Mouse (Mus musculus) small intestine, adult 2 months (tissue): ENCODE data around the gene Wnk2.

ENCODE experiments used
- CTCF ChIP-seq: fragments of 200-500 bp; IDR thresholded peaks from 2 replicates; pipeline ENCODE4 v1.5.1; 2012; ENCODE audit warnings: low read depth, mild to moderate bottlenecking, control low read depth, inconsistent platforms, low read length, moderate library complexity, mixed read lengths; ENCODE audit not compliant: insufficient replicate concordance, insufficient read length; ENCODE audit errors: extremely low read depth
- POLR2A ChIP-seq: fragments of 200-500 bp; IDR thresholded peaks from 2 replicates; pipeline ENCODE4 v1.6.1; 2012; ENCODE audit warnings: low read depth, mild to moderate bottlenecking, control low read depth, inconsistent platforms, low read length, moderate library complexity

DNA sequence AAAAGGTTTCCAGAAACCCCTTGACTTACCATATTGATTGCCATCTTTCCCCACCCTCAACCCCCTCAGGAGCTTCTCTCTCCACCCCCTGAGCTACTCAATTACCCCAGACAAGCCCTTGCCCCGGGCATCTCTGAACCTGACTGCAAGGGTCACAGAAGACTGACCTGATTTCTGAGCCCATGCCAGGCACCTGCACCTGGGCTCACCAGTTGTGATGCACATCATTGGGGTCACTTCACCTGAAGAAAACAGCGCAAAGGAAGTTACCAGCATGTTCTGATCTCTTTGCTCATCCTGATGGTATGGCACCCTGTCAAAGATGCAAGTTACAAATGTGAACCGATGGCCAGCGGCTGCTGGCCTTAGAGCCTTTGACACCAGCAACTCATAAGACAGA is 873 bp upstream of the Wnk2 start:
- no peak for TF ChIP-seq CTCF
- TF ChIP-seq POLR2A: no peak
